Mouse (Mus musculus): ENCODE data around the gene Pdzrn3. TPM values are rescaled to one million over a fixed set of nuclear protein-coding genes. Genes with fewer than 3 reads are reported as not detected.

Gene Pdzrn3
- polyA plus RNA-seq, 1 experiment, result 13.8 TPM

DNA sequence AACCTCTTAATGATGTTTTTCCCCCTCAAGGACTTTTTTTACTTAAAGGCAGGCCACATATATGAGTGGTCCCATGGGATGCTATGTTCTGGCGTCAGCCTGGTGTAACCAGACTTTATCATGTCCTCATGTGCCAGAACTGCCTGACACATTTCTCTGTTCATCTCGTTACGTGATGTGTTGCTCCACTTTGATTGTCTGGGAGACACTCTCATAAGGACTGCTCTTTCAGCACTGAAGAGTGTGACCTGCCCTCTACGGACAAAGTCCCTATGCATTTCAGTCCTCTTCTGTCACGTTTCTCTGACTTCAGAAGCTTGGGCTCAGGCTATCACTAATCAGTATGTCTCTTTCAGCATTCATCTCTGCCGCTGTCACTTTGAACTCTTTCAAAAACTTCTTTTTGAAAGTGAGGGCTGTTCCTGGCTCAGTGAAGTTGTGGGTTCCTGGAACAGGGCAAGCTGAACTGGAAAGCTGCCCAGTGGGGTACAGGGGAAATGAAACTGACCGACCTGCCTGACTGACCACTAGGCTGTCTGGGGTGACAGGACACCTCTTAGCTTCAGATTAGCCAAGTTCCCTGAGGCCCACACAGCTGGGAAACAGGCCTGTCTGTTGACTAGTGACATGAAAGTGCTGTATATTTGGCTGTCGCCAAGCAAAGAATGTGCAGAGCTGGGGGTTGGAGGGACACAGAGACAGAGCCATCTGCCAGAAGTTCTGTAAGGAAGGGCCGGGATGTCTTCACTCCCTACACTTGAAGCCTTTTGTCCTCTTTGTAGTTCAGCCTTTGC lies 10.7 kb downstream of the Pdzrn3 start:
- Histone ChIP-seq H3K27me3 (ENCODE audit: control insufficient read depth, insufficient read depth, insufficient read length) (no peaks in the 10 kb centered on the region), H3K79me2 (ENCODE audit: control insufficient read depth, insufficient read depth) (peaks cover 58% of the 10 kb centered on the region), H3K4me3 (no peak overlapping the region), H3ac (ENCODE audit: control insufficient read depth, insufficient read length) (no peak overlapping the region), H3K4me2 (ENCODE audit: low read depth) (no peak overlapping the region), H3K36me3 (ENCODE audit: control insufficient read depth, insufficient read depth) (peaks cover 3% of the 10 kb centered on the region)
- TF ChIP-seq POLR2A (IDR thresholded peaks at IDR 0.05; ENCODE audit: insufficient read length, low read depth) (no peak), REST (IDR thresholded peaks at IDR 0.05; ENCODE audit: insufficient read depth, insufficient read length) (no peak), E2F4 (IDR thresholded peaks at IDR 0.05; ENCODE audit: insufficient read depth) (no peak), MYOG (IDR thresholded peaks at IDR 0.05; ENCODE audit: control insufficient read depth in 1 of 3, insufficient read depth in 1 of 3, insufficient read length in 2 of 3, low read depth in 2 of 3) (no peak), SRF (IDR thresholded peaks at IDR 0.05; ENCODE audit: control insufficient read depth, insufficient read length, low read depth) (no peak), TCF12 (IDR thresholded peaks at IDR 0.05; ENCODE audit: insufficient read depth, poor library complexity, severe bottlenecking) (no peak), MAX (IDR thresholded peaks at IDR 0.05; ENCODE audit: low read depth) (no peak), TCF3 (IDR thresholded peaks at IDR 0.05; ENCODE audit: insufficient read length, low read depth) (no peak), MYOD1 (IDR thresholded peaks at IDR 0.05; ENCODE audit: control insufficient read depth in 1 of 3, insufficient read length in 2 of 3, low read depth in 2 of 3) (no peak), CEBPB (IDR thresholded peaks at IDR 0.05; ENCODE audit: insufficient read depth, poor library complexity, severe bottlenecking) (no peak), USF1 (IDR thresholded peaks at IDR 0.05; ENCODE audit: low read depth) (no peak), POLR2AphosphoS2 (IDR thresholded peaks at IDR 0.05; ENCODE audit: insufficient read length, low read depth) (no peak)

DNA sequence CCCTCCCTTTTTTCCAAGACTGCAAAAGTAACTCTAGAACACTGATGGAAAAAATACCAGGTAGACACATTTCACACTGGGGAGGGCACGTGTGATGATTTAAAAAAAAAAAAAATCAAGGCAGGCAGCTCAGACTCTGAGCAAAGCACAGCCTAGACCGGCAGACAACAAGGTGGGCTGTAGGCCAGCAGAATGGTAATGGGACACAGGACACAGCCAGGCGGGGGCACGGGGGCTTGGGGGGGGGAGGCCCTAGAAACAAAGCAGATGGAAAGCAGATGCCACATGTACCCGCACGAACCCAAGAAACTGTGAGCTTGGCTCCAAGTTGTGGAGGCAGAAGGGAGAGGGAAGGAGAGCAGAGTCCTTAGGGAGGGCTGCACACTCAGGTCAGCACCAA lies 11.9 kb downstream of the Pdzrn3 start:
- Histone ChIP-seq H3ac (ENCODE audit: control insufficient read depth, insufficient read length) (no peak overlapping the region), H3K4me2 (ENCODE audit: low read depth) (no peak overlapping the region), H3K4me3 (no peak overlapping the region), H3K79me2 (ENCODE audit: control insufficient read depth, insufficient read depth) (peaks cover 56% of the 10 kb centered on the region), H3K36me3 (ENCODE audit: control insufficient read depth, insufficient read depth) (peaks cover 3% of the 10 kb centered on the region), H3K27me3 (ENCODE audit: control insufficient read depth, insufficient read depth, insufficient read length) (no peaks in the 10 kb centered on the region)
- TF ChIP-seq SRF (IDR thresholded peaks at IDR 0.05; ENCODE audit: control insufficient read depth, insufficient read length, low read depth) (no peak), CEBPB (IDR thresholded peaks at IDR 0.05; ENCODE audit: insufficient read depth, poor library complexity, severe bottlenecking) (no peak), MYOG (IDR thresholded peaks at IDR 0.05; ENCODE audit: control insufficient read depth in 1 of 3, insufficient read depth in 1 of 3, insufficient read length in 2 of 3, low read depth in 2 of 3) (no peak), MYOD1 (IDR thresholded peaks at IDR 0.05; ENCODE audit: control insufficient read depth in 1 of 3, insufficient read length in 2 of 3, low read depth in 2 of 3) (no peak), TCF12 (IDR thresholded peaks at IDR 0.05; ENCODE audit: insufficient read depth, poor library complexity, severe bottlenecking) (no peak), E2F4 (IDR thresholded peaks at IDR 0.05; ENCODE audit: insufficient read depth) (no peak), REST (IDR thresholded peaks at IDR 0.05; ENCODE audit: insufficient read depth, insufficient read length) (no peak), USF1 (IDR thresholded peaks at IDR 0.05; ENCODE audit: low read depth) (no peak), MAX (IDR thresholded peaks at IDR 0.05; ENCODE audit: low read depth) (no peak), POLR2A (IDR thresholded peaks at IDR 0.05; ENCODE audit: insufficient read length, low read depth) (no peak), TCF3 (IDR thresholded peaks at IDR 0.05; ENCODE audit: insufficient read length, low read depth) (no peak), POLR2AphosphoS2 (IDR thresholded peaks at IDR 0.05; ENCODE audit: insufficient read length, low read depth) (no peak)

DNA sequence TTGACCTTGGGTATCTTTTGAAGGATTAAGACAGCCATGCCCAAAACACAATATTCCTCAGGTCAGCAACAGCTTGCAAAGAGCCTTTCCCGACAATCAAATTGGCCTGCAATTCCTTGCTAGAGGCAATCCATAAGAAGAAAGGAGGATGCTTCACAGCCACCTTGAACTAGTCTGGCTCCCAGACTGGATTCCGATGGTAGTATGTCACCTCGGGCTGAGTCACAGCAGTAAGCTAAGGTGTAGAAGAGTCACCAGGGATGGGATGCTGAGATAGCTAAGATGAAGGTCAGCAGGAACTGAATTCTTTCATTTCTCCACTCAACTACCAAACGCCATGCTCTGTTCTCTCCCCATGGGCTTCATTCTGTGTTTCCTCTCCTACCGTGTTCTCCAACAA lies 13.8 kb downstream of the Pdzrn3 start:
- H3K27me3 ChIP-seq (ENCODE audit: control insufficient read depth, insufficient read depth, insufficient read length), result no peaks in the 10 kb centered on the region
- no peak for TF ChIP-seq E2F4 (IDR thresholded peaks at IDR 0.05; ENCODE audit: insufficient read depth)
- TF ChIP-seq MYOD1 (IDR thresholded peaks at IDR 0.05; ENCODE audit: control insufficient read depth in 1 of 3, insufficient read length in 2 of 3, low read depth in 2 of 3), result no peak
- no peak for TF ChIP-seq CEBPB (IDR thresholded peaks at IDR 0.05; ENCODE audit: insufficient read depth, poor library complexity, severe bottlenecking)
- no peak for TF ChIP-seq TCF3 (IDR thresholded peaks at IDR 0.05; ENCODE audit: insufficient read length, low read depth)
- TF ChIP-seq POLR2A (IDR thresholded peaks at IDR 0.05; ENCODE audit: insufficient read length, low read depth), result no peak
- no peak for TF ChIP-seq USF1 (IDR thresholded peaks at IDR 0.05; ENCODE audit: low read depth)
- no peak for TF ChIP-seq POLR2AphosphoS2 (IDR thresholded peaks at IDR 0.05; ENCODE audit: insufficient read length, low read depth)
- TF ChIP-seq SRF (IDR thresholded peaks at IDR 0.05; ENCODE audit: control insufficient read depth, insufficient read length, low read depth), result no peak
- TF ChIP-seq MAX (IDR thresholded peaks at IDR 0.05; ENCODE audit: low read depth), result no peak
- TF ChIP-seq REST (IDR thresholded peaks at IDR 0.05; ENCODE audit: insufficient read depth, insufficient read length), result no peak
- no peak for TF ChIP-seq TCF12 (IDR thresholded peaks at IDR 0.05; ENCODE audit: insufficient read depth, poor library complexity, severe bottlenecking)
- no peak for TF ChIP-seq MYOG (IDR thresholded peaks at IDR 0.05; ENCODE audit: control insufficient read depth in 1 of 3, insufficient read depth in 1 of 3, insufficient read length in 2 of 3, low read depth in 2 of 3)
- H3K36me3 ChIP-seq (ENCODE audit: control insufficient read depth, insufficient read depth), result no peaks in the 10 kb centered on the region
- peaks cover 44% of the 10 kb centered on the region for H3K79me2 ChIP-seq (ENCODE audit: control insufficient read depth, insufficient read depth)
- no peak overlapping the region for H3K4me2 ChIP-seq (ENCODE audit: low read depth)
- no peak overlapping the region for H3ac ChIP-seq (ENCODE audit: control insufficient read depth, insufficient read length)
- no peak overlapping the region for H3K4me3 ChIP-seq

DNA sequence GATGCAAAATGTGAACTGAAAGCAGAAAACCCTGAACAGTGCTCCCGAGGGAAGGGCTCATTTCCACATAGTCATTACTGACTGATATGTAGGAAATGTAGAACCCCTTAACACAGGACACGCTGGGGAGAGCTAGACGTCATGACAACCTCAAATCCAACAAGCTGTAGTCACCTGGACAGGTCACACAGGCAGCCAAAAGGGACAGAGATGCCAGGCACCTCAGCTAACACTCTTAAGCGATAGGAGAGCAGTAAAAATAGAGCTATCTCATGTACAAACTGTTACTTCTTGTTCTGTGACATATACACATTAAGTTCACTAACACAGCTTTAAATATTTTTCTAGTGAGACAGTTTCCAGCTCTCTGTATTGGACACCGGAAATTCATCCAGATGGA lies 15.0 kb downstream of the Pdzrn3 start:
- Histone ChIP-seq H3ac (ENCODE audit: control insufficient read depth, insufficient read length) (no peak overlapping the region), H3K27me3 (ENCODE audit: control insufficient read depth, insufficient read depth, insufficient read length) (no peaks in the 10 kb centered on the region), H3K4me2 (ENCODE audit: low read depth) (peak overlapping the region; percentile 53), H3K36me3 (ENCODE audit: control insufficient read depth, insufficient read depth) (no peaks in the 10 kb centered on the region), H3K4me3 (no peak overlapping the region), H3K79me2 (ENCODE audit: control insufficient read depth, insufficient read depth) (peaks cover 42% of the 10 kb centered on the region)
- TF ChIP-seq POLR2AphosphoS2 (IDR thresholded peaks at IDR 0.05; ENCODE audit: insufficient read length, low read depth), result no peak
- no peak for TF ChIP-seq SRF (IDR thresholded peaks at IDR 0.05; ENCODE audit: control insufficient read depth, insufficient read length, low read depth)
- no peak for TF ChIP-seq POLR2A (IDR thresholded peaks at IDR 0.05; ENCODE audit: insufficient read length, low read depth)
- no peak for TF ChIP-seq CEBPB (IDR thresholded peaks at IDR 0.05; ENCODE audit: insufficient read depth, poor library complexity, severe bottlenecking)
- TF ChIP-seq TCF12 (IDR thresholded peaks at IDR 0.05; ENCODE audit: insufficient read depth, poor library complexity, severe bottlenecking), result no peak
- no peak for TF ChIP-seq E2F4 (IDR thresholded peaks at IDR 0.05; ENCODE audit: insufficient read depth)
- TF ChIP-seq USF1 (IDR thresholded peaks at IDR 0.05; ENCODE audit: low read depth), result no peak
- TF ChIP-seq MYOD1 (IDR thresholded peaks at IDR 0.05; ENCODE audit: control insufficient read depth in 1 of 3, insufficient read length in 2 of 3, low read depth in 2 of 3), result no peak
- no peak for TF ChIP-seq MAX (IDR thresholded peaks at IDR 0.05; ENCODE audit: low read depth)
- no peak for TF ChIP-seq TCF3 (IDR thresholded peaks at IDR 0.05; ENCODE audit: insufficient read length, low read depth)
- no peak for TF ChIP-seq MYOG (IDR thresholded peaks at IDR 0.05; ENCODE audit: control insufficient read depth in 1 of 3, insufficient read depth in 1 of 3, insufficient read length in 2 of 3, low read depth in 2 of 3)
- no peak for TF ChIP-seq REST (IDR thresholded peaks at IDR 0.05; ENCODE audit: insufficient read depth, insufficient read length)
